In genomic region chr5:117125482-117126346, GRCm38 (mm10) we compare ENCODE assay signal across 10 mouse cellular contexts. TPM values are rescaled to one million over a fixed set of nuclear protein-coding genes. Genes with fewer than 3 reads are reported as not detected.
DNase-seq lines count a peak whose midpoint lies in the region; ATAC-seq and TF ChIP-seq lines count a peak whose summit lies in the region.
"Had no signal": no experiment of that assay in that cellular context is flagged by ENCODE, and none has a peak within 500 bp of the region (broad histone marks: within the 10 kb centered on the region; RNA-seq: fewer than 3 reads in every experiment).

No protein-coding gene starts in this region.

- H3K27ac ChIP-seq in hindbrain, embryonic 15.5 days (replicated peaks): no peak overlapping the region
- H3K27ac ChIP-seq in hindbrain, postnatal 0 days: no peak overlapping the region
- H3K27ac ChIP-seq in embryonic facial prominence, embryonic 13.5 days: no peak overlapping the region
- no peak overlapping the region for H3K27ac ChIP-seq in liver, embryonic 16.5 days (ENCODE audit: low read length)

- no peak for TF ChIP-seq CTCF in hindbrain, postnatal 0 days (IDR thresholded peaks at IDR 0.05; ENCODE audit: low read depth)

- intact Hi-C loops in heart, postnatal 36 days (cut with DNase I): no loop called here

- WGBS in hindbrain, embryonic 15.5 days: 82% methylated on average over 16 of the region's 16 CpGs
- 84% methylated on average over 16 of the region's 16 CpGs for WGBS in hindbrain, postnatal 0 days
- 76% methylated on average over 16 of the region's 16 CpGs for WGBS in embryonic facial prominence, embryonic 13.5 days
- 78% methylated on average over 16 of the region's 16 CpGs for WGBS in liver, embryonic 16.5 days (ENCODE audit: insufficient replicate concordance)

- H3K36me3 ChIP-seq in hindbrain, embryonic 15.5 days: no peaks in the 10 kb centered on the region
- no peaks in the 10 kb centered on the region for H3K36me3 ChIP-seq in hindbrain, postnatal 0 days (ENCODE audit: insufficient read depth, low read length)
- no peaks in the 10 kb centered on the region for H3K36me3 ChIP-seq in embryonic facial prominence, embryonic 13.5 days
- H3K36me3 ChIP-seq in liver, embryonic 16.5 days (ENCODE audit: control insufficient read depth, insufficient read depth): peaks cover 2% of the 10 kb centered on the region; the same call in 1 of the 2 replicates

- no peak for DNase-seq in hindbrain, postnatal 0 days (ENCODE audit: low spot score)
- peak; percentile 94 for DNase-seq in ES-CJ7 (ENCODE audit: low read depth, low spot score)
- no peak for DNase-seq in B cell, adult 2 months
- DNase-seq in layer of hippocampus, postnatal 25 days (ENCODE audit: extremely low spot score in 1 of 2, low spot score in 1 of 2): no peak
- no peak for DNase-seq in heart, postnatal 36 days
- DNase-seq: adrenal gland, adult 2 months; lung, adult 2 months had no signal

- no peak overlapping the region for H3K4me2 ChIP-seq in hindbrain, embryonic 15.5 days
- no peak overlapping the region for H3K4me2 ChIP-seq in hindbrain, postnatal 0 days (ENCODE audit: low read depth, low read length)
- H3K4me2 ChIP-seq in embryonic facial prominence, embryonic 13.5 days: no peak overlapping the region
- no peak overlapping the region for H3K4me2 ChIP-seq in liver, embryonic 16.5 days (ENCODE audit: low read depth, low read length)

- H3K27me3 ChIP-seq in hindbrain, embryonic 15.5 days: 0 out of 2 replicates have a peak, but pooled peaks cover 6% of the 10 kb centered on the region
- no peaks in the 10 kb centered on the region for H3K27me3 ChIP-seq in hindbrain, postnatal 0 days (ENCODE audit: insufficient read depth, low read length)
- peaks cover 19% of the 10 kb centered on the region for H3K27me3 ChIP-seq in embryonic facial prominence, embryonic 13.5 days
- H3K27me3 ChIP-seq in liver, embryonic 16.5 days (ENCODE audit: control insufficient read depth, insufficient read depth, low read depth, low read length): no peaks in the 10 kb centered on the region

- ATAC-seq in hindbrain, embryonic 15.5 days (ENCODE audit: low FRiP score, low read depth): 0 out of 2 replicates have a peak, but pooled peaks have one; percentile 15
- ATAC-seq in hindbrain, postnatal 0 days: no peak
- ATAC-seq in embryonic facial prominence, embryonic 13.5 days (ENCODE audit: insufficient number of reproducible peaks, insufficient read depth, low FRiP score, low TSS enrichment, low read depth): 0 out of 2 replicates have a peak, but pooled peaks have one; percentile 50
- peak; percentile 37; the same call in 1 of the 2 replicates for ATAC-seq in liver, embryonic 16.5 days (ENCODE audit: low read depth)

- peaks cover 11% of the 10 kb centered on the region for H3K4me1 ChIP-seq in hindbrain, embryonic 15.5 days (replicated peaks)
- peaks cover 7% of the 10 kb centered on the region; the same call in 1 of the 2 replicates for H3K4me1 ChIP-seq in hindbrain, postnatal 0 days (ENCODE audit: insufficient read depth, low read length)
- peaks cover 10% of the 10 kb centered on the region for H3K4me1 ChIP-seq in embryonic facial prominence, embryonic 13.5 days
- H3K4me1 ChIP-seq in liver, embryonic 16.5 days (ENCODE audit: control insufficient read depth, low read depth, low read length): peaks cover 39% of the 10 kb centered on the region

- no peak overlapping the region for H3K4me3 ChIP-seq in hindbrain, embryonic 15.5 days
- H3K4me3 ChIP-seq in hindbrain, postnatal 0 days (ENCODE audit: low read length): no peak overlapping the region
- no peak overlapping the region for H3K4me3 ChIP-seq in embryonic facial prominence, embryonic 13.5 days
- no peak overlapping the region for H3K4me3 ChIP-seq in liver, embryonic 16.5 days (ENCODE audit: low read depth, low read length)

- H3K9me3 ChIP-seq in hindbrain, embryonic 15.5 days: no peaks in the 10 kb centered on the region
- no peaks in the 10 kb centered on the region for H3K9me3 ChIP-seq in hindbrain, postnatal 0 days (ENCODE audit: low read length)
- H3K9me3 ChIP-seq in embryonic facial prominence, embryonic 13.5 days: no peaks in the 10 kb centered on the region
- H3K9me3 ChIP-seq in liver, embryonic 16.5 days (replicated peaks; ENCODE audit: control insufficient read depth, low read length): peaks cover 3% of the 10 kb centered on the region

- H3K9ac ChIP-seq in hindbrain, embryonic 15.5 days: no peak overlapping the region
- H3K9ac ChIP-seq in hindbrain, postnatal 0 days (replicated peaks; ENCODE audit: low read length): no peak overlapping the region
- H3K9ac ChIP-seq in embryonic facial prominence, embryonic 13.5 days: no peak overlapping the region
- H3K9ac ChIP-seq in liver, embryonic 16.5 days (ENCODE audit: low read depth, low read length): no peak overlapping the region

RNA-seq across cellular contexts. Expression of gene Taok3, which starts 5.8 kb away (rescaled TPM):
- 57.6 and 57.7 TPM in 2 replicates for polyA plus RNA-seq in hindbrain, embryonic 15.5 days (2015; fragmentation: Nextera tagmentation; extraction: Ambion mirVana)
- 21.0 and 27.3 TPM in 2 replicates for total RNA-seq in hindbrain, postnatal 0 days (2014; rRNA removed)
- 50.2 and 51.9 TPM in 2 replicates for polyA plus RNA-seq in hindbrain, postnatal 0 days (2015; fragmentation: Nextera tagmentation; extraction: Ambion mirVana)
- polyA plus RNA-seq in embryonic facial prominence, embryonic 13.5 days (2015; fragmentation: Nextera tagmentation; extraction: Ambion mirVana): 14.3 and 16.3 TPM in 2 replicates
- 39.9 and 41.8 TPM in 2 replicates for polyA plus RNA-seq in liver, embryonic 16.5 days (2015; fragmentation: Nextera tagmentation; extraction: Ambion mirVana)
- total RNA-seq in layer of hippocampus, postnatal 25 days (2021): 10 to 100 TPM; 52.4 to 59.1 TPM
- 1 to 10 TPM; 7.7 to 8.2 TPM for total RNA-seq in heart, postnatal 36 days (2021)

RNA-seq across cellular contexts. Expression of gene Suds3, which starts 9.8 kb away (rescaled TPM):
- polyA plus RNA-seq in hindbrain, embryonic 15.5 days (2015; fragmentation: Nextera tagmentation; extraction: Ambion mirVana): 83.1 and 88.6 TPM in 2 replicates
- 83.4 and 99.7 TPM in 2 replicates for total RNA-seq in hindbrain, postnatal 0 days (2014; rRNA removed)
- polyA plus RNA-seq in hindbrain, postnatal 0 days (2015; fragmentation: Nextera tagmentation; extraction: Ambion mirVana): 65.4 and 68.1 TPM in 2 replicates
- polyA plus RNA-seq in embryonic facial prominence, embryonic 13.5 days (2015; fragmentation: Nextera tagmentation; extraction: Ambion mirVana): 87.8 and 89.7 TPM in 2 replicates
- 24.1 and 26.6 TPM in 2 replicates for polyA plus RNA-seq in liver, embryonic 16.5 days (2015; fragmentation: Nextera tagmentation; extraction: Ambion mirVana)
- total RNA-seq in layer of hippocampus, postnatal 25 days (2021): 100 to 1,000 TPM; 109 to 110 TPM
- 10 to 100 TPM; 89.7 to 97.2 TPM for total RNA-seq in heart, postnatal 36 days (2021)
